Mouse (Mus musculus) forebrain, embryonic 13.5 days (tissue): ENCODE measurements around the gene Tanc1. TPM values are rescaled to one million over a fixed set of nuclear protein-coding genes. Genes with fewer than 3 reads are reported as not detected.

Experiments
- ATAC-seq: fragments of 200-750 bp; cut with Nextera tagmentation; 2 replicates; pipeline ENCODE4 v1.8.0; 2017
- H3K27ac ChIP-seq: fragments of 300-500 bp; sonication (generic); 2 replicates; pipeline ENCODE4 v1.5.1; 2015; ENCODE audit warnings: inconsistent platforms, mild to moderate bottlenecking, moderate library complexity
- H3K27me3 ChIP-seq: fragments of 300-500 bp; sonication (generic); 2 replicates; pipeline ENCODE4 v1.6.1; 2015; ENCODE audit warnings: mild to moderate bottlenecking, inconsistent platforms
- H3K36me3 ChIP-seq: fragments of 300-500 bp; sonication (generic); 2 replicates; pipeline ENCODE4 v1.6.1; 2015; ENCODE audit warnings: mild to moderate bottlenecking, inconsistent platforms; ENCODE audit not compliant: poor library complexity, severe bottlenecking
- H3K4me1 ChIP-seq: fragments of 300-500 bp; sonication (generic); 2 replicates; pipeline ENCODE4 v1.6.1; 2015; ENCODE audit warnings: inconsistent platforms
- H3K4me2 ChIP-seq: fragments of 300-500 bp; sonication (generic); 2 replicates; pipeline ENCODE4 v1.6.1; 2015; ENCODE audit warnings: inconsistent platforms, mild to moderate bottlenecking, moderate library complexity
- H3K4me3 ChIP-seq: fragments of 300-500 bp; sonication (generic); 2 replicates; pipeline ENCODE4 v1.5.1; 2015; ENCODE audit warnings: mild to moderate bottlenecking, inconsistent platforms
- H3K9ac ChIP-seq: fragments of 300-500 bp; sonication (generic); 2 replicates; pipeline ENCODE4 v1.6.1; 2015; ENCODE audit warnings: mild to moderate bottlenecking, inconsistent platforms
- H3K9me3 ChIP-seq: fragments of 300-500 bp; sonication (generic); replicated peaks from 2 replicates; pipeline ENCODE4 v1.6.1; 2016; ENCODE audit warnings: inconsistent platforms
- WGBS: fragments of 180-500 bp; shearing (Covaris S2); methylation state at CpG from one replicate; pipeline ENCODE4 v1.1.7; 2015; 5-methylcytosine and 5-hydroxymethylcytosine counted together
- polyA plus RNA-seq: library from polyadenylated mRNA; unstranded; fragments of >200 nt; fragmentation: Nextera tagmentation; extraction: Ambion mirVana; gene quantifications from 2 replicates; pipeline ENCODE4 v1.2.1, GENCODE M21; 2015

The Tanc1 gene
- polyA plus RNA-seq, 1 experiment from 2014 or later = 12.7 TPM

DNA sequence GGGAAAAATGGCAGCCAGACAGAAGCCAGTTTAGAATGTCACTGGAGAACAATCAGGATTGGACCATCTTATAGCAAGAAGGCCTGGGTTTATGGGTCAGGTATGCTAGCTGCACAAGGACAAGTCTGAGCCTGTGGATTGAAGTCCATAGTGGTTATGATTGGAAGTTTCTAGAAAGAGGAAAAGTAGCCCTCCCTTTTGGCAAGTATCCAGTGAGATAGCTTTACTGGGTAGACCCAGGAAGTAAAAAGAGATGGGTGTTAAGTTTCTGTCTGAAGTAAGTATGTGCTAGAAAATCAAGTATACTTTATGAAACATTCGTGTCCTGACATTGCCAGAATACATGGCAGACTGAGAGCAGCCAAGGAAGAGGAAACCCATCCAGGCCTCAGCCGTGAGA, 103.2 kb downstream of the Tanc1 start:
- no peaks in the 10 kb centered on the region for H3K9me3 ChIP-seq
- no peak for ATAC-seq
- 97% methylated on average over 2 of the region's 2 CpGs for WGBS

DNA sequence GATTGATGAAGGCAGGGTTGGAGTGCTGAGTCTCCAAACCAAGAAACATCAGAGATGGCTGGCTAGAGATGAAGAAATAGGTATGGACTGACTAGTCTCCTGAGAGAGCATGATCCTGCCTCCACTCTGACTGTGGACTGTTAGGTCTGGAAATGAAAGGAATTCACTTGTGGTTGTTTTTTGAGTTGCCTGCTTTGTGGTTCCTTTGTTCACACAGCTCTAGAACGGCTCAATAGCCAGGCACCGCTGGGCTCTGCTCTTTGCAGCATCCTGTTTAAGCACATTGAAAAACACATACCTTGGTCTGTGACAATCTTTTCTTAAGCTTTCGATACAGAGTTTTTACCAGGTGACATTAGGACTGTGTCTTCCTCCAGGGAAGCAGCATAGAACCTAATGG, 104.6 kb downstream of the Tanc1 start:
- Histone ChIP-seq H3K4me2 (no peak overlapping the region), H3K9ac (no peak overlapping the region), H3K27ac (no peak overlapping the region), H3K4me3 (no peak overlapping the region), H3K9me3 (no peaks in the 10 kb centered on the region), H3K36me3 (no peaks in the 10 kb centered on the region), H3K27me3 (no peaks in the 10 kb centered on the region), H3K4me1 (peaks cover 37% of the 10 kb centered on the region)
- no peak for ATAC-seq
- WGBS = 49% methylated on average over 3 of the region's 3 CpGs

More for the DNA sequence above, 103.2 kb downstream of the Tanc1 start:
- Histone ChIP-seq H3K4me2 (no peak overlapping the region), H3K9ac (no peak overlapping the region), H3K36me3 (no peaks in the 10 kb centered on the region), H3K4me3 (no peak overlapping the region), H3K27me3 (no peaks in the 10 kb centered on the region), H3K4me1 (peaks cover 26% of the 10 kb centered on the region), H3K27ac (no peak overlapping the region)

DNA sequence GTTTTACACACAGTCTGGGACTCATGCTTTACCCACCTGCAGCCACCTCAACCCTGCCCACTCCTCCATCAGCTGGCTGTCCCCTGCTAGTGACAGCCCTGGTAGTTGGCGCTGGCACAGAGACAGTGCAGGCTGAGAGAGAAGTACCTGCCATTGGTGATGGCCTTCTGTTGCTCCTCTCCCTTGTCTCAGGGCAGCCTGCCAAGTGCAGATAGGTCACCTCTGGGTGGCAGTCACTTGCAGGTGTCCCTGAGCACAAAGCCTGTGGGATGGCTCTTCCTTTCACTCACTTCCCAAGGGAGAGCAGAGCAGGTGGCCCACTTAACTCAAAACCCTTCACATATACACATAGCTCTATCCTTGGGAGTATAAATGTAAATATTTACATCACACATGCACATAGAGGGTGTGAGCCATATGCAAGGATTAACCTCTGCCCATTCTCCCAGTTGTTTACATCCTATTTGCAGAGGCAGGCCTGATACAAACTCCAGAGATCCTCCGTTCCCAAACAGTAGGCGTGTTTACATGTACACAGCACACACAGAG, 106.0 kb downstream of the Tanc1 start:
- no peak overlapping the region for H3K27ac ChIP-seq
- no peak overlapping the region for H3K4me2 ChIP-seq
- H3K4me3 ChIP-seq = no peak overlapping the region
- H3K36me3 ChIP-seq = no peaks in the 10 kb centered on the region
- peak; percentile 38; the same call in 1 of the 2 replicates for ATAC-seq
- 64% methylated on average over 3 of the region's 3 CpGs for WGBS
- no peak overlapping the region for H3K9ac ChIP-seq
- no peaks in the 10 kb centered on the region for H3K27me3 ChIP-seq
- peaks cover 44% of the 10 kb centered on the region for H3K4me1 ChIP-seq
- no peaks in the 10 kb centered on the region for H3K9me3 ChIP-seq

DNA sequence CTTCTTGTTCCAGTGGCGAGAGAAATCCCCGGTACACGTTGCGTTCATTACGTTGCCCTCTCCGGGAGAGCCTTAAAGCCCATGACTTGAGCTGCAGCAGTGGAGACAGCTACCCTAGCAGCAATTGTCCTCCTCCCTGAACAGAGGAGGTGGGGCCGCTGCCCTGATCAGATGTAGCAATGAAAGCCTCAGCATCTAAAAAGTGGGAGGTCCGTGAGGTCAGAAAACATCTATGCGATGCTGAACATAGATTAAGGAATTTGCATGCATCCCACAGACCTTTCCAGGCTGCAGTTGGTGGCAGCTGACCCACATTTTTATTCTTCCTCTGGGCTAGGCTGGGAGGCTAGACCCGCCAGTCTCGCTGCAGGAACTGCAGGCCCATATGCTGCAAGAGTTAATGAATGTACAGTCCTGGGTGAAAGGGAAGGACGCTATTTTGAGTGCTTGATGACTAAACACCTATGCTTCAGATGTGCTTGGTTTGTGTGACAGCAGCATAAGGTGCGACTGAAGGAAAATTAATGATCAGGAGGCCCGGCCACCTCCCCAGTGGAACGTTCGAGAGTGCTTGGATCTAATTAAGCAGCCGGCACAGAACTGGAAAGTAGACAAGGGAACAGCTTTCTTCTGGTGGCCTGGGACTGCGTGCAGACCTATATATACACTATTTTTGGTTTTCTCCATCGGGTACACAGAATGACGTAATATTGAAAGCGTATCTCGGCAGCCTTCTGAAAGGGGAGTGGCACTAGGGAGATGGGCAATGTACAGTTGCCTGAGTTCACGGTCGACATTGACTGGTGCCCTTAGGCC, 107.0 kb downstream of the Tanc1 start:
- ATAC-seq = peak; percentile 43; the same call in 1 of the 2 replicates
- Histone ChIP-seq H3K9ac (no peak overlapping the region), H3K27ac (no peak overlapping the region; the same call in 1 of the 2 replicates), H3K9me3 (no peaks in the 10 kb centered on the region), H3K36me3 (no peaks in the 10 kb centered on the region), H3K4me1 (peaks cover 44% of the 10 kb centered on the region), H3K4me2 (no peak overlapping the region), H3K4me3 (no peak overlapping the region), H3K27me3 (no peaks in the 10 kb centered on the region)
- 48% methylated on average over 24 of the region's 24 CpGs for WGBS

DNA sequence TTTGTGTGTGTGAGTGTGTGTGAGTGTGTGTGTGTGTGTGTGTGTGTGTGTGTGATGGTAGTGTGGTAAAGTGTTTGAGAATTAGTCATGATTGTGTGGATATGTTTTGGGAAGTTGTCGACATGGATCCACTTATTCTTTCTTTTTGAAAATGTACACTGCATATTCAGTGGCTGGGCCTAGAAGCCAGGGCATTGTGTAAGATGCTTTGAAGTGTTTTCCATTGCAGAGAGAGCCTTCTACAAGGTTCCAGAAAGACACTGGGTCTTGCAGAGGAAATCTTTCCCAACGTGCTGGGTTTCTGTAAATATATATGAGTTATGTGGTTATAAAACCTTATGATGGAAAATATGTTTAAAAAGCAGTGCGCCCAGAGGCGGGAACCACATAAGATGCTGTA, 108.0 kb downstream of the Tanc1 start:
- Histone ChIP-seq H3K4me1 (peaks cover 44% of the 10 kb centered on the region), H3K4me3 (no peak overlapping the region), H3K9ac (no peak overlapping the region), H3K27me3 (no peaks in the 10 kb centered on the region), H3K9me3 (no peaks in the 10 kb centered on the region), H3K36me3 (no peaks in the 10 kb centered on the region), H3K27ac (no peak overlapping the region), H3K4me2 (no peak overlapping the region)
- ATAC-seq = no peak
- 72% methylated on average over 4 of the region's 4 CpGs for WGBS

DNA sequence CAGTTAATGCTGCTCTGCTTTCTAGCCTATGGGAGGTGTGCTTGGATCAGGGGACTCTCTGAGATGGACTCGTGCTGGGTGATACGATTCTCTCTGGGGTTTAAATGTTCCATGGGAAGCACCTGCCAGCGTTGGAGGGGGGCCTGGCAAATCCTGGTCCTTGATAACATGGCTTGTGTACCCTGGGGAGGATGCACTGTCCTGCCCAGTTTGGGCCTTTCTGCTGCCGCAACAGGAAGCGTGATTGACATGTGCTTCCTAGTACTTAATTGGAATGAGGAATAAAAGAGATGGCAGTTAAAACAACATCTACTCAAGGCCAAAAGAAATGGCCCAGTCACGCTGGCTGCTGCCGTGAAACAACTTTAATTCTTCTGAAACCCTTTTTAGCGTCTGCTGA, 109.3 kb downstream of the Tanc1 start:
- Histone ChIP-seq H3K9ac (no peak overlapping the region), H3K9me3 (no peaks in the 10 kb centered on the region), H3K4me2 (no peak overlapping the region), H3K36me3 (0 out of 2 replicates have a peak, but pooled peaks cover 5% of the 10 kb centered on the region), H3K4me3 (no peak overlapping the region), H3K27ac (no peak overlapping the region), H3K4me1 (peaks cover 46% of the 10 kb centered on the region), H3K27me3 (no peaks in the 10 kb centered on the region)
- 13% methylated on average over 8 of the region's 8 CpGs for WGBS
- ATAC-seq = 0 out of 2 replicates have a peak, but pooled peaks have one; percentile 20

DNA sequence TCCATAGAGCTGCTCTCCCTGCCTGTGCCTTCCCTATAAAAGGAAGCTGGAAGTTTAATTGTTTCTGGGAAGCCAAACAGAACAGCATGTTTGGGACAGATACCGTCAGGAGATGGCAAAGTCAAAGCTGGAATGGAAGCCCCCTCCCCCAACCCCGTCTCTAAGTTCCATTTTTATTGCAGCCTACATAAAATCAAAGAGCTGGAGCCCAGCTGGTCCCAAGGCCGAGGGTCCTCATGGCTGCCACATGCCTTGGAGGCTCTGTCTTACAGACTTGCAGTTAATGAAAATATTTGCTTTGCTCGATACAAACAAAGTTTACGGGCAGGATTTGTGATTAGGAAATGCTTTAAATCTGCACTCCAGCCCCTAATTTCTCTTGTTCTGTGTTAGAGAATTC, 109.9 kb downstream of the Tanc1 start:
- H3K4me2 ChIP-seq = no peak overlapping the region
- whole genome bisulfite sequencing = 59% methylated on average over 5 of the region's 5 CpGs
- H3K9ac ChIP-seq = no peak overlapping the region
- H3K4me1 ChIP-seq = peaks cover 46% of the 10 kb centered on the region
- ATAC-seq = no peak
- H3K27ac ChIP-seq = no peak overlapping the region
- H3K27me3 ChIP-seq = no peaks in the 10 kb centered on the region
- H3K9me3 ChIP-seq = no peaks in the 10 kb centered on the region
- H3K4me3 ChIP-seq = no peak overlapping the region
- 0 out of 2 replicates have a peak, but pooled peaks cover 5% of the 10 kb centered on the region for H3K36me3 ChIP-seq

DNA sequence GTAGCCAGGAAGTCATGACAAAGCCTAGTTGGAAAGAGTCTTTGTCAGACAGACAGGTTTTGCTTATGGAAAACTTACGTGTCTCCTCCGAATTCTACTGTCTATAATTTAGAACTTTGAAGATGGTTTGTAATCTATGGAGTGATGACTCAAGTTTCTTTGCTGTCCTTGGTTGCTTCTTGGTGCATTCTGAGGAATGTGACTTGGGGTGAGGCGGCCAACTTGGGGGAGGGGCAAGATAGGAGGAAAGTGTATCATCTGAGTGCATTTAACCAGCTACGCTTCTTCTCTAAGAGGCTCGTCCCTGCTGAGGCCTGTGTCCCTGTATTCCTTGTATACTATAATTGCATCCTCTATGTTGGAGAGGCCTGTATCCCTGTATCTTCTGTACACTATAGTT, 111.5 kb downstream of the Tanc1 start:
- Histone ChIP-seq H3K27me3 (no peaks in the 10 kb centered on the region), H3K27ac (no peak overlapping the region), H3K4me1 (peaks cover 36% of the 10 kb centered on the region), H3K9ac (no peak overlapping the region), H3K9me3 (no peaks in the 10 kb centered on the region), H3K36me3 (0 out of 2 replicates have a peak, but pooled peaks cover 5% of the 10 kb centered on the region), H3K4me2 (no peak overlapping the region), H3K4me3 (no peak overlapping the region)
- 86% methylated on average over 5 of the region's 5 CpGs for WGBS
- ATAC-seq = no peak

GRCm38 (mm10) chr2:59725518-59726185, 113.8 kb downstream of the Tanc1 start:
- no peak for ATAC-seq
- no peak overlapping the region for H3K4me3 ChIP-seq
- H3K4me2 ChIP-seq = no peak overlapping the region
- 67% methylated on average over 14 of the region's 14 CpGs for WGBS
- no peaks in the 10 kb centered on the region for H3K9me3 ChIP-seq
- 0 out of 2 replicates have a peak, but pooled peaks cover 11% of the 10 kb centered on the region for H3K36me3 ChIP-seq
- H3K27ac ChIP-seq = no peak overlapping the region
- H3K9ac ChIP-seq = no peak overlapping the region
- H3K27me3 ChIP-seq = no peaks in the 10 kb centered on the region
- H3K4me1 ChIP-seq = peaks cover 16% of the 10 kb centered on the region

- H3K4me2 ChIP-seq = no peak overlapping the region
- peaks cover 11% of the 10 kb centered on the region for H3K4me1 ChIP-seq
- no peak overlapping the region for H3K9ac ChIP-seq
- no peaks in the 10 kb centered on the region for H3K27me3 ChIP-seq
- 0 out of 2 replicates have a peak, but pooled peaks cover 7% of the 10 kb centered on the region for H3K36me3 ChIP-seq
- no peak overlapping the region for H3K27ac ChIP-seq
- ATAC-seq = no peak
- no peaks in the 10 kb centered on the region for H3K9me3 ChIP-seq
- WGBS = 98% methylated on average over 3 of the region's 3 CpGs
- H3K4me3 ChIP-seq = no peak overlapping the region
Measured at GRCm38 (mm10) chr2:59731831-59732230, 120.0 kb downstream of the Tanc1 start.

DNA sequence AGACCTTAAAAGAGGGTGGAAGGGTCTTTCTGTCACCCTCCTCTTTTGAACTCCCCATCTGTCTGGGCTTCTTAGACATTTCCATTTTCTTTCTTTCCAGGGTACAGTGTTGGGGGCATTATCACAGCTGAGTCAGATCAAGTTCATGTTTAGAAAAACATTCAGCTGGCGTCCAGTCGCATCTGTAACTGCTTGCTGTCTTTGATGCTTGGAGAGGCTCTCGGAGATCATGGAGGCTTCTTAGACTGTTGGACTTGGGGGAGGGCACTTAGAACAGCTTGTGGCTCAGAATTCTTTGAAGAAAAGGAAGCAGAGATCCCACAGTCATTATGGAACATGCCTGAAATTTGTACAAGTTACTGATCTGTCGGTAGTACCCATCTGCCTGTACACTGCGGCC, 121.6 kb downstream of the Tanc1 start:
- Histone ChIP-seq H3K27me3 (no peaks in the 10 kb centered on the region), H3K4me3 (no peak overlapping the region), H3K9ac (no peak overlapping the region), H3K36me3 (0 out of 2 replicates have a peak, but pooled peaks cover 6% of the 10 kb centered on the region), H3K4me1 (peaks cover 23% of the 10 kb centered on the region), H3K4me2 (no peak overlapping the region), H3K9me3 (no peaks in the 10 kb centered on the region), H3K27ac (no peak overlapping the region)
- WGBS = 87% methylated on average over 5 of the region's 5 CpGs
- no peak for ATAC-seq

DNA sequence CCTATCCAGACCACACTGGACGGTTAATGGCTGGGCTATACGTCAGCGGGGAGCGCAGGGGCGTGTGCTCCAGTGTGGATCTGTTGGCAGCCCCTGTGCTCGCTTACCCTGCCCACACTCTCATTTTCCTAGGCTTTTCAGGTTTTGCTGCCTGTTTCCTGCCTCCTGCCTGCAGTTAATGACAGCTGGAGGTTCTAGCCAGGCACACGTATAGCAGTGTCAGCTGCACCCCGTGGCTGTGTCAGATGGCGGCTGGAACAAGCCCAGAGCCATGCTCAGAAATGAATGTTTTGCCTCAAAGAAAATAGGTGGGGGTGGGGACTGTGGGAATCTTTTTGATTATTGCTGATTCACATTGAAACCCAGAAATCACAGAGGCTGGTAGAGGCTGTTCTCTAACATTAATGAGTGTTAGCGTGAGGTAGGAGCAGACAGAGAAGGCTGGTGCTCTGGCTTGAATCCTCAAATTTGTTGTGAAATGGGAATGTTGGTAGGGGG, 124.6 kb downstream of the Tanc1 start:
- Histone ChIP-seq H3K4me1 (peaks cover 27% of the 10 kb centered on the region), H3K27me3 (no peaks in the 10 kb centered on the region), H3K36me3 (no peaks in the 10 kb centered on the region), H3K27ac (peak overlapping the region; percentile 68), H3K9ac (peak overlapping the region; percentile 21; the same call in 1 of the 2 replicates), H3K4me2 (peak overlapping the region; percentile 28), H3K9me3 (no peaks in the 10 kb centered on the region), H3K4me3 (no peak overlapping the region)
- peak; percentile 90 for ATAC-seq
- WGBS = 41% methylated on average over 10 of the region's 10 CpGs
